Mouse (Mus musculus): ENCODE data around the gene Spata4. TPM values are rescaled to one million over a fixed set of nuclear protein-coding genes. Genes with fewer than 3 reads are reported as not detected.

The Spata4 gene
- polyA plus RNA-seq (2014; fragmentation: Nextera tagmentation; extraction: Ambion mirVana) = not detected in 2 replicates

GRCm38 (mm10) chr8:54600671-54601251, at the start of gene Spata4:
TSS of gene Spata4 (plus strand) at chr8:54600781.
- DNase-seq (ENCODE audit: low spot score) (peak; percentile 51), ATAC-seq (ENCODE audit: insufficient number of reproducible peaks, low FRiP score, low TSS enrichment, low read depth) (peak; percentile 54; the same call in 1 of the 2 replicates)
- no peaks in the 10 kb centered on the region for H3K36me3 ChIP-seq (ENCODE audit: control insufficient read depth, insufficient read depth, low read length)
- 12% methylated on average over 21 of the region's 21 CpGs for WGBS
- peak within 1 kb of the TSS; percentile 58 for H3K4me2 ChIP-seq (ENCODE audit: low read depth, severe bottlenecking)
- H3K9me3 ChIP-seq (ENCODE audit: control insufficient read depth, low read length) = no peaks in the 10 kb centered on the region
- H3K27me3 ChIP-seq (ENCODE audit: control insufficient read depth, insufficient read depth, low read length) = no peaks in the 10 kb centered on the region
- 0 out of 2 replicates have a peak, but pooled peaks cover 3% of the 10 kb centered on the region for H3K4me1 ChIP-seq (ENCODE audit: control insufficient read depth, insufficient read depth, low read length)
- H3K4me3 ChIP-seq (ENCODE audit: low read depth, low read length) = peak within 1 kb of the TSS; percentile 19
- no peak within 1 kb of the TSS for H3K27ac ChIP-seq (replicated peaks; ENCODE audit: low read depth, low read length)
- 0 out of 2 replicates have a peak within 1 kb of the TSS, but pooled peaks have one; percentile 27 for H3K9ac ChIP-seq (ENCODE audit: low read length)

DNA sequence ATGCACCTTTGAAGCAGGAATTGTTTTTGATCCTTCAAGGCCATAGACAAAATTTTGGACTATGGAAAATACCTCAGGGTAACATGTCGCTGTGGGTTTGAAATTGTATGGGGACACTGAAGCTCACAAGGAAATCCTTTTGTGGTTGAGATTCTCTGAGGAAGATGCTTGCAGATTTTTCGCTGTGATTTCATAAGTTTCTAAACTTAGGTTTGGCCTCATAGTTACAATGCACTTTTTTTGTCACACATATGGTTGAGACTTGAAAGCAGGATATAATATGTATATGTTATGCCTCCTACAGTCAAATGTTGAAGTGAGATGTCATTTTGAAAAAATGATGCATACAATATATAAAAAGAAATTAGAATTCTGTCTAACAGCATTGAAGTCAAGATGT, 45.7 kb upstream of the Spata4 start:
- H3K9me3 ChIP-seq (ENCODE audit: control insufficient read depth, low read length) = no peaks in the 10 kb centered on the region
- no peak for DNase-seq (ENCODE audit: low spot score)
- no peaks in the 10 kb centered on the region for H3K4me1 ChIP-seq (ENCODE audit: control insufficient read depth, insufficient read depth, low read length)
- H3K4me3 ChIP-seq (ENCODE audit: low read depth, low read length) = no peak overlapping the region
- no peak overlapping the region for H3K4me2 ChIP-seq (ENCODE audit: low read depth, severe bottlenecking)
- H3K9ac ChIP-seq (ENCODE audit: low read length) = no peak overlapping the region
- H3K27ac ChIP-seq (replicated peaks; ENCODE audit: low read depth, low read length) = no peak overlapping the region
- H3K36me3 ChIP-seq (ENCODE audit: control insufficient read depth, insufficient read depth, low read length) = no peaks in the 10 kb centered on the region
- no peaks in the 10 kb centered on the region for H3K27me3 ChIP-seq (ENCODE audit: control insufficient read depth, insufficient read depth, low read length)
- WGBS = 87% methylated on average over 2 of the region's 2 CpGs
- no peak for ATAC-seq (ENCODE audit: insufficient number of reproducible peaks, low FRiP score, low TSS enrichment, low read depth)

DNA sequence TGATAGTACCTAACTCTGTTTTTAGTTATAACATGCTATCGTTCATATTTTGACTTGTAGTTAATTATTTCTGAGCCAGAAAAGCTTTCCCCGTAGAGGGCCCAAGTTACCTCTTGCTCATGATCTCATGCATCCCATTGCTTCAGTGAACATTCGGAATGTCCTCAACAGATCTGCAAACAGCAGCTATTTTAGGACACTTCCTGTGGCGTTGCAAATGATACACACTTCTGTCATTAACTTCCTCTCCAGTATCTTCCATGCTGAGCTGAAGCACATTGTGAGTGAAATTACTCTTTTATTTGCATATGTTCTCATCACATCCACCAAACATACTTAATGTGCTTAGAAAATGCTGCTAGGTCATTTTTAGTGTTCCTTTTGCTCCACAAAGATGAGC, 38.4 kb upstream of the Spata4 start:
- Histone ChIP-seq H3K27ac (replicated peaks; ENCODE audit: low read depth, low read length) (no peak overlapping the region), H3K4me2 (ENCODE audit: low read depth, severe bottlenecking) (no peak overlapping the region), H3K4me3 (ENCODE audit: low read depth, low read length) (no peak overlapping the region), H3K27me3 (ENCODE audit: control insufficient read depth, insufficient read depth, low read length) (no peaks in the 10 kb centered on the region), H3K9ac (ENCODE audit: low read length) (no peak overlapping the region), H3K36me3 (ENCODE audit: control insufficient read depth, insufficient read depth, low read length) (no peaks in the 10 kb centered on the region), H3K4me1 (ENCODE audit: control insufficient read depth, insufficient read depth, low read length) (no peaks in the 10 kb centered on the region), H3K9me3 (ENCODE audit: control insufficient read depth, low read length) (no peaks in the 10 kb centered on the region)
- 84% methylated on average over 4 of the region's 4 CpGs for WGBS
- ATAC-seq (ENCODE audit: insufficient number of reproducible peaks, low FRiP score, low TSS enrichment, low read depth) (no peak), DNase-seq (ENCODE audit: low spot score) (no peak)

DNA sequence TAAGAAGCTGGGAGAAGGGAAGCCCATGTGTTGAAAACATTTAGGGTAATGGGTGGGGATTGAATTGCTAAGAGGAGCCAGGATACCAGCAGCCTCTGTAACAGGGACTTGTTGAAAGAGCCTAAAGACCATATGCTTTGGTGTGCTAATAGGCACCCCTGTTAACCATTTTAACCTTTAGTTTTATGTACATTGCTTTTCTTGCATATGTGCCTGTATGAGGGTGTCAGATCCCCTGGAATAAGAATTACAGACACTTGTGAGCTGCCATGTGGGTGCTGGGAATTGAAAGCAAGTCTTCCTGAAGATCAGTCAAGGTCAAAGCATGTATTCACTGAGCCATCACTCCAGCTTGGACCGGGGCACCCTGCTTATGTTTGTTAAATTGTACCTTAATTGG, 35.4 kb upstream of the Spata4 start:
- H3K27me3 ChIP-seq (ENCODE audit: control insufficient read depth, insufficient read depth, low read length) = no peaks in the 10 kb centered on the region
- ATAC-seq (ENCODE audit: insufficient number of reproducible peaks, low FRiP score, low TSS enrichment, low read depth) = no peak
- WGBS = 90% methylated on average over 1 of the region's 1 CpGs

GRCm38 (mm10) chr8:54565603-54566260, 34.8 kb upstream of the Spata4 start:
- Histone ChIP-seq H3K9ac (ENCODE audit: low read length) (no peak overlapping the region), H3K9me3 (ENCODE audit: control insufficient read depth, low read length) (no peaks in the 10 kb centered on the region), H3K4me2 (ENCODE audit: low read depth, severe bottlenecking) (no peak overlapping the region), H3K27me3 (ENCODE audit: control insufficient read depth, insufficient read depth, low read length) (no peaks in the 10 kb centered on the region), H3K36me3 (ENCODE audit: control insufficient read depth, insufficient read depth, low read length) (no peaks in the 10 kb centered on the region), H3K4me1 (ENCODE audit: control insufficient read depth, insufficient read depth, low read length) (0 out of 2 replicates have a peak, but pooled peaks cover 2% of the 10 kb centered on the region), H3K27ac (replicated peaks; ENCODE audit: low read depth, low read length) (no peak overlapping the region), H3K4me3 (ENCODE audit: low read depth, low read length) (no peak overlapping the region)
- ATAC-seq (ENCODE audit: insufficient number of reproducible peaks, low FRiP score, low TSS enrichment, low read depth) (no peak), DNase-seq (ENCODE audit: low spot score) (no peak)
- 87% methylated on average over 7 of the region's 7 CpGs for WGBS

More for the DNA sequence above, 35.4 kb upstream of the Spata4 start:
- H3K4me3 ChIP-seq (ENCODE audit: low read depth, low read length) = no peak overlapping the region
- H3K4me1 ChIP-seq (ENCODE audit: control insufficient read depth, insufficient read depth, low read length) = no peaks in the 10 kb centered on the region
- no peak for DNase-seq (ENCODE audit: low spot score)
- no peak overlapping the region for H3K9ac ChIP-seq (ENCODE audit: low read length)
- no peak overlapping the region for H3K4me2 ChIP-seq (ENCODE audit: low read depth, severe bottlenecking)
- no peaks in the 10 kb centered on the region for H3K36me3 ChIP-seq (ENCODE audit: control insufficient read depth, insufficient read depth, low read length)
- no peak overlapping the region for H3K27ac ChIP-seq (replicated peaks; ENCODE audit: low read depth, low read length)
- H3K9me3 ChIP-seq (ENCODE audit: control insufficient read depth, low read length) = no peaks in the 10 kb centered on the region

GRCm38 (mm10) chr8:54567168-54567567, 33.4 kb upstream of the Spata4 start:
- Histone ChIP-seq H3K9me3 (ENCODE audit: control insufficient read depth, low read length) (no peaks in the 10 kb centered on the region), H3K4me1 (ENCODE audit: control insufficient read depth, insufficient read depth, low read length) (0 out of 2 replicates have a peak, but pooled peaks cover 2% of the 10 kb centered on the region), H3K36me3 (ENCODE audit: control insufficient read depth, insufficient read depth, low read length) (no peaks in the 10 kb centered on the region), H3K9ac (ENCODE audit: low read length) (no peak overlapping the region), H3K27ac (replicated peaks; ENCODE audit: low read depth, low read length) (no peak overlapping the region), H3K4me3 (ENCODE audit: low read depth, low read length) (no peak overlapping the region), H3K4me2 (ENCODE audit: low read depth, severe bottlenecking) (no peak overlapping the region), H3K27me3 (ENCODE audit: control insufficient read depth, insufficient read depth, low read length) (no peaks in the 10 kb centered on the region)
- DNase-seq (ENCODE audit: low spot score) (no peak), ATAC-seq (ENCODE audit: insufficient number of reproducible peaks, low FRiP score, low TSS enrichment, low read depth) (no peak)
- WGBS = 85% methylated on average over 2 of the region's 2 CpGs

- no peak overlapping the region for H3K4me3 ChIP-seq (ENCODE audit: low read depth, low read length)
- H3K4me2 ChIP-seq (ENCODE audit: low read depth, severe bottlenecking) = no peak overlapping the region
- WGBS = 55% methylated on average over 15 of the region's 15 CpGs
- H3K4me1 ChIP-seq (ENCODE audit: control insufficient read depth, insufficient read depth, low read length) = 0 out of 2 replicates have a peak, but pooled peaks cover 2% of the 10 kb centered on the region
- DNase-seq (ENCODE audit: low spot score) = no peak
- no peak overlapping the region for H3K9ac ChIP-seq (ENCODE audit: low read length)
- ATAC-seq (ENCODE audit: insufficient number of reproducible peaks, low FRiP score, low TSS enrichment, low read depth) = no peak
- no peaks in the 10 kb centered on the region for H3K9me3 ChIP-seq (ENCODE audit: control insufficient read depth, low read length)
- H3K27ac ChIP-seq (replicated peaks; ENCODE audit: low read depth, low read length) = no peak overlapping the region
- no peaks in the 10 kb centered on the region for H3K27me3 ChIP-seq (ENCODE audit: control insufficient read depth, insufficient read depth, low read length)
- no peaks in the 10 kb centered on the region for H3K36me3 ChIP-seq (ENCODE audit: control insufficient read depth, insufficient read depth, low read length)
Observed at GRCm38 (mm10) chr8:54570618-54571609, 29.7 kb upstream of the Spata4 start.

DNA sequence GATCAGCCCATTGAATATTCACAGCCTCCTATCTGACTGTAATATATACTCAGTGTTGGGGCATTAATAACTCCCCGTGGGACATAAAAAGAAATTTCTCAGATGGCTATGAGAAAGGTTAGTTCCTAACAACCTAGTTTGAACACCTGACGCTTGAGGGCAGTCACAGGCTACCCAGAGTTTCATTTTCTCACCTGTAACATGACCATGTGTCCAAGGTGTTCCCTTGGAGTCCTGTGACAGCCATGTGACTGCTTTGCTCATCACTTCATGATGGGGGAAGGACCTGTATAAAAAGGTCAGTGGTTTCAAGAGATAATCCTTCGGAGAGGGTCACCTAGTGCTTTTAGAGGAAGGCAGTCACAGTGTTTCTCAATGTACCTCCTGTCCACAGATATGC, 19.1 kb upstream of the Spata4 start:
- Histone ChIP-seq H3K9me3 (ENCODE audit: control insufficient read depth, low read length) (no peaks in the 10 kb centered on the region), H3K4me1 (ENCODE audit: control insufficient read depth, insufficient read depth, low read length) (no peaks in the 10 kb centered on the region), H3K36me3 (ENCODE audit: control insufficient read depth, insufficient read depth, low read length) (no peaks in the 10 kb centered on the region), H3K27me3 (ENCODE audit: control insufficient read depth, insufficient read depth, low read length) (no peaks in the 10 kb centered on the region), H3K27ac (replicated peaks; ENCODE audit: low read depth, low read length) (no peak overlapping the region), H3K4me2 (ENCODE audit: low read depth, severe bottlenecking) (no peak overlapping the region), H3K4me3 (ENCODE audit: low read depth, low read length) (no peak overlapping the region), H3K9ac (ENCODE audit: low read length) (no peak overlapping the region)
- WGBS = 82% methylated on average over 3 of the region's 3 CpGs
- ATAC-seq (ENCODE audit: insufficient number of reproducible peaks, low FRiP score, low TSS enrichment, low read depth) (no peak), DNase-seq (ENCODE audit: low spot score) (no peak)

Measured in limb, embryonic 11.5 days (tissue).